Mouse (Mus musculus) ovary, postnatal 14 days (tissue): ENCODE measurements at regions not wholly inside any gene's neighbourhood (a gene's known extent, or its start where the extent isn't known, plus 50 kb on each side); places are given as distances from the start of the nearest gene placed in this dataset.
"Not testable (repeated sequence)": the region's sequence is repeated elsewhere in the genome, so short reads cannot be mapped to it uniquely, and the experiment has no call there.

Experiments used
- DNase-seq: peaks from one replicate; pipeline ENCODE4 v3.0.0; 2022; ENCODE audit warnings: low spot score

DNA sequence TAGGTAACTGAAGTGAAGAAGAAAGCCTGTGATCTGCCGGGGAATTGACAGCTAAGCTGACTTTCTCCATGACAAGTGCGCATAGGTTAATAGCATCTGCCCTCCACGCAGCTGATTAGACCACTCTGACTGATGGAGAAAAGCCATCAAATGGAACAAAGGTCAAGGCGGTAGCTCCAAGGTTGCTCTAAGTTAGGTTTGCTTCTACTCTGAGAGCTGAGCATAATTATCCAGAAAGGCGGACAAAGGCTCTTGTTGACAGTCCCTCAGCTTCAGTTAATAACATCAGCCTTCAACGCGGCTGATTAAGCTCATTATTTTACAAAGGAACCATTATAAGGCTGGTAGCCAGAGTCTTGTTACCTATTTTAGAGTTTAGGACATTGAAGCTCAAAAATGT is 54.0 kb upstream of the Enpep start:
- no peak for DNase-seq

- DNase-seq, result no peak
These were observed 58.0 kb upstream of the Enpep start for GRCm38 (mm10) chr3:129390506-129390905.

DNA sequence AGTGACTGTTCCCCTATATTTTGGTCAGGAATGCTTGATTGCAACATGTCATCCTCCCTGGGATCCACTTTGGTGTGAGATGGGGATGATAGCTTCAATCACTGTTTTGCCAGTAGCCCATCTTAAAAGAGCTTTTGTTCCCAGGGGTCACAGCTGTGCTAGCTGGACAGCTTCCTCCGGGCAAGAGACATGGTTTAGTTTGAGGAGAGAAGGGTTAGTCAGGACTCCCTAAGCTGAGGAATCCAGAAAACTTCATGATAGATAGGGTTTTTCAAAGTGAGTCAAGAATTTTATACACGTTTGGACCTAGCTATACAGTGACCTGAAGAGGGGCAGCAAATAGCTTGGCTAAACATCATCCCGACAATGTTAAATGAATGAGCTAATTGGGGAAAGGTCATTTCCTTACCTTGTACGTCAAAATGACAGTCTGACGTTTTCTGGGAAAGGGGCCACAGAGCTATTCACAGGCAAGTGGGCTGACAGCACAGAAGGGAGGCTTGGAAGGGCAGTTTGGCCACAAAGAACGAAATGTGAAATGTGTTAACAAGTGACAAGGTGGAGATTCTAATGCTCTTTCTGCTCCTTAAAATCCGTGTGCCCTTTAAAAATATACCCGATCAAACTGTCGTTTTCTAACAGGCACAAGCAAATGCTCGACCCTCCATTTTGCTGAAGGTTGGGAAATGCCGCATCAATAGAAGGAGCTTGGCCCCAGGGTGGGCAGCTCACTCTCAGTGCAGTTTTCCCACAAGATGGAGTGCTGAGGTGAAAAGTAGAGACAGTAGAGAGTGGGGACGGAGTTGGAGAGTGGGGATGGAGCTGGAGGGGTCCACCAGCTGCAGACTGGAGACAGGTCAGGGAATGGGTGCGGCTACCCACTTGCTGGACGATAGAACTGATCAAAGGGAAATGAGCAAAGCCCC is 59.6 kb upstream of the Enpep start:
- no peak for DNase-seq

DNA sequence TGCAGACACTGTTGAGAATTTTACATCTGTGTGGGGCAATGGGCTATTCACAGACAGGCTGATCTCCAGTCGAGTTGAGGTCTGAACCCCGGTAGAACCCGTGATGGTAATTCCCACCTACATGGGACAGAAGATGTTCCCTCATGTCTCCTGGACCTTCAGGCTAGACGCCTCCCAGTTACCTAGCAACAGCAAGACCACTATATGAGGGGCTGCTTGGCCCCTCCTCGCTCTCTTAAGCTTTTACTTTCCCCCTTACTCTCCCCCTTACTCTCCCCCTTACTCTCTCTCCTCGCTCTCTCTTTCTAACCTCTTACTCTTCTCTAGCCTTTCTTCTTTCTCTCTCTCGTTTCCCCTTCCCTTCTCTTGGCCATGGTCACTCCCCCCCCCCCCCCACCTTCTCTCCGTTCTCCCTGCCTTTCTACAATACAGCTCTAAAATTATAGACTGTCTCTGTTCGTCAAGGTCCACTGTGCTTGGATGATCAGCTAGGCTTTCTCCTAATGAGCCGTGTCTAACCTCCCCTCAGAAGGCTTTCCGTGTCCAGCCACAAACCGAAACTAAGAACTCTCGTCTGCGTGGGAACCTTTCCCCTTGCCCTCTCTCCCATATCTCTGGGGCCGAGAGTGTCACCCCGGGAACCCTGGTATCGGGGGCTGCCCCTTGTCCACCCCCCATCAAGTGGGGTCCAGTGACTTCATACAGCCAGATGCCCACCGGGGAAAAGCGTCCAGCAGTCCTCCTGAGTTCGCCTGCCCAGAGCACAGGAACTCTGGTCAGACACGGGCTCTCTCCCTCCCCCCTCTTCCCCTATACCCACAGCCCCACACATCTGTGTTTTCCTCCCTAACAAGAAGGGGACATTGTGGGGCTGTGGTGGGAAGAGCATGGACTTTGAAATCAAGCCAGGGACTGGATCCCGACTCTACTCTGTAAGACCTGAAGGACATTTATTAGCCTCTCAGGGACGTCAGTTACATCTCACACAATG is 60.6 kb upstream of the Enpep start:
- no peak for DNase-seq

DNA sequence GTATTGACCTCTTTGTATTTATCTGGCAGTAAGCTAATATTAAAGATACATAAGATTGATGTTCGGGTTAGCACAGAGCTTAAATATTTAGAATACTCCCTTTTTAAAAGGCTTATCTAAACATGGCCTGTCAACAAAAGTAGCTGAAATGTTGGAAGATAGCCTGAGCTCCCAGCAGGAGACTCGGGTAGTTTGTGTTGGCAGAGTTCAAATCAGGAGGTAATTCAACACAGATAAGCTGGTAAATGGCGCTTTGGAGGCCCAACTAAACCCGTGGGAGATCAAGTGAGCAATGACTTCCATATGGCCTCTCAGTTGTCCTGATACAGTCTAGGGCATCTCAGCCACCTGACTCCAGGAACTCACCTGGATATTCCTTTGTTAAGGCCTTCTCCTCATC is 65.0 kb upstream of the Enpep start:
- no peak for DNase-seq

DNA sequence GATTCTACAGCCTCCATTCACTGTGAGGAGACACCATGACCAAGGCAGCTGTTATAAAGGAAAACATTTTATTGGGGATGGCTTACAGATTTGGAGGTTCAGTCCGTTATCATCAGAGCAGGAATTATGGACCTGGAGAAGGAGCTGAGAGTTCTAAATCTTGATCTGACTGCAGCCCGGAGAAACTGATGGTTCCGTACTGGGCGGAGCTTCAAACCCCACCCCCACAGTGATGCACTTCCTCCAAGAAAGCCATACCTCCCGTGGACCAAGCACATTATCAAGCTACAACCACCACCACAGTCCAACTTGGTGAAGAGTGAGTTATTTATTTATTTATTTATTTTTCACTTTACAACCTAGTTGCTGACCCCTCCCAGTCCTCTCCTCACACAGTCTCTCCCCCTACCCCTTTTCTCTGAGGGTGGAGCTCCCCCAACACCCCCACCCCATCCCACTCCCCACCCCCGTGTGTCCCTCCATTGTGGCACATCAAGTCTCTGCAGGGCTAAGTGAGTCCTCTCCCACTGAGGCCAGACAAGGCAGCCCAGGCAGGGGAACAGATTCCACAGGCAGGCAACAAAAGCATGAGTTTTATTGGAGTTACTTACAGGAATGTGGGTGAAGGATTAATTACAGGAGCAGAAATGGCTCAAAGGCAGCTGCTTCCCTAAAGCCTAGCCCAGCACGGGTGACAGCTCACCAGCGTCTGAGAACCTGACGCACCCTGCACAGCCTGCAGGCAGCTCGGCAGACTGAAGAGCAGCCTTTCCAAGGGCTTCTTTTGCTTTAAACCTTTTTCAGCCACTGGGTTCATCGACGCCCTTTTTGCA is 67.8 kb upstream of the Enpep start:
- DNase-seq, result no peak

DNA sequence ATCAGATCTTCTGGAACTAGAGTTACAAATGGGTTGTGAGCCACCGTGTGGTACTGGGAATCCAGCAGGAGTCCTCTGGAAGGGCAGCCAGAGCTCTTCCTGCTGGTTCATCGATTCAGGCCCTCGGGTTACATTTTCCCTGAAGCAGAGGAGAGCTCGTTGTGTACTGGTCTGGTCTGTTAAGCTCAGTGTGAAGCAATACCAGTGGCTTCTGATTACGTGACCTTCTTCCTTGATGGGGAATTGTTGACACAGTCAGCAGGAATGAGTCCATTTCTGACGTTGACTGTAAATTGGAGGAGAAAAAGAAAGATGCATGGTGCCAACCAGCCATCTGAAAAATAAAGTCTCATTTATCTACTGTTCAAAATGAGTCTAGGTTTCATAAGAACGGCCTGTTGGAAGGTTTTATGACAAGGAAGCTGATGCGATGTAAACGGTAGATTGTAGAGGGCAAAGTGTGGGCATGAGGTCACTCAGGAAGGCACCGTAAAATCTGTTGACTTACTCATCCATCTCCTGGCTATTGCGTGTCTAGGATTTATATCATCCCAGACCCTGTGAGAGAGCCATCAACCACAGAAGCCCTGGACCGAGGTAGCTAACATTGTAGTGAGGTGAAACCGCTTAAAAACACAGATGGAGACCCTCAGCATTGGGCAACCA is 79.0 kb upstream of the Enpep start:
- DNase-seq, result no peak

GRCm38 (mm10) chr3:129412126-129412960 is 79.8 kb upstream of the Enpep start:
- no peak for DNase-seq

GRCm38 (mm10) chr3:129412961-129413246 is 80.4 kb upstream of the Enpep start:
- DNase-seq, result no peak

DNA sequence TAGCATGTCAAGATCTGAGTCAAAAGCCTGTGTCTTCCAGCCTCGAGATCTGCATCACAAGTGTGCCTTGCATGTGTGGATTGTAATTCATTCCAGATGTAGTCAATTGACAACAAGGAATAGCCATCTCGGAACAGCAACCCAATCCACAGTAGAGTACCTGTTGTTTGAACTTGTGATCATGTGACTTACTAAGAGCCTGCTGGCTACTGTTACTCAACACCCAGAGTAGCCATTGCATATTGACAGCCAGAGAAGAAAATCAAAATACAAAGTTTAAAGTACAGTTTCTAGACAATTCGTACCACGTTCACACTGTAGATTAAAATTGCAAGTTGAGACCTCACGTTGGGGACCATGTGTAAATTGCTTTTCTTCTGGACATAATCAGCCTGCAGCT is 83.1 kb upstream of the Enpep start:
- DNase-seq, result no peak

- DNase-seq, result no peak
These were observed 83.8 kb upstream of the Enpep start for GRCm38 (mm10) chr3:129416337-129416736.

DNA sequence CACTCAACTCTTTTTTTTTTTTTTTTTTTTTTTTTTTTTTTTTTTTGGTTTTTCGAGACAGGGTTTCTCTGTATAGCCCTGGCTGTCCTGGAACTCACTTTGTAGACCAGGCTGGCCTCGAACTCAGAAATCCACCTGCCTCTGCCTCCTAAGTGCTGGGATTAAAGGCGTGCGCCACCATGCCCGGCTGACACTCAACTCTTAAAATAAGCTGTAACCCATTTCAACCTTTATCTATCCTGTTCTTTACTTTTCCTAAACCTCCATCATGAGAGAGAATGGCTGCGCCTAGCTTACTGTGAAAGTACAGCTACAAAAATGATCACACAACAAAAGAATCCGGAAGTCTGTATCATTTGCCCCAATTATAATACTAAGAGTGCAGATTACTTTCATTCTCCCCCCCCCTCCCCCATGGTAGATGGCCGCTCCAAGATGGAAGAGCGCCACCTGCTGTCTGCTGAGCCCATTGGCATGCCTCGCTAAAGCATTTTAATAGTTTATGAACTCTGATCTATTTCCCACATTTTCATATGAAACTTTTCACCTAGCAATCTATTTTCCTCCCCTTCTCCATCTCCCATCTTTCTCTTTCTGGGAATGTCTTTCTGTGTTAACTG is 89.2 kb upstream of the Enpep start:
- DNase-seq, result not testable (repeated sequence)

DNA sequence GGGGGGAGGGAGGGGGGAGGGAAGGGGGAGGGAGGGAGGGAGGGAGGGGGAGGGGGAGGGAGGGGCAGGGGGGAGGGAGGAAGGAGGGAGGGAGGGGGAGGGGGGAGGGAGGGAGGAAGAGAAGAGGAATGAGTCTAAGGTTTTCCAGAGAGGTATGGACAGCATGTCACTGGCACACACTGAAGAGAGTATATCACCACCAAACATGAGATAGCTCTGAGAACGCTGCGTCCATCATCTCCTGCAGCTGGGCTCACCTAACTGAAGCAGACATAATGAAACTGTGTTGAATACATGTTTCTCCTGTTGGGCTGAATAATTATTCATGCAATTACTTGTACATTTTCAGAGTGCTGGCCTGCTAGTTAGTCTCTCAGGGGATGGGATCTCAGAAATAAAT is 96.2 kb upstream of the Enpep start:
- DNase-seq, result no peak

GRCm38 (mm10) chr3:129429161-129430111 is 96.9 kb upstream of the Enpep start:
- peak; percentile 10 for DNase-seq

DNA sequence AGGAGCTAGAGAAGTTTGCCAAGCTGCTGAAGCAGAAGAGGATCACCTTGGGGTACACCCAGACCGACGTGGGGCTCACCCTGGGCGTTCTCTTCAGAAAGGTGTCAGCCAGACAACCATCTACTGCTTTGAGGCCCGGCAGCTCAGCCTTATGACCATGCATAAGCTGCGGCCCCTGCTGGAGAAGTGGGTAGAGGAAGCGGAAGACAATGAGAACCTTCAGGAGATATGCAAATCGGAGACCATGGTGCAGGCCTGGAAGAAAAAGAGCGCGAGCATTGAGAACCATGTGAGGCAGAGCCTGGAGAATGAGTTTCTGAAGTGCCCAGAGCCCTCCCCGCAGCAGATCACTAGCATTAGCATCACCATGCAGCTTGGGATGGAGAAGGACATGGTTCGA is 98.1 kb upstream of the Elovl6 start:
- no peak for DNase-seq

DNA sequence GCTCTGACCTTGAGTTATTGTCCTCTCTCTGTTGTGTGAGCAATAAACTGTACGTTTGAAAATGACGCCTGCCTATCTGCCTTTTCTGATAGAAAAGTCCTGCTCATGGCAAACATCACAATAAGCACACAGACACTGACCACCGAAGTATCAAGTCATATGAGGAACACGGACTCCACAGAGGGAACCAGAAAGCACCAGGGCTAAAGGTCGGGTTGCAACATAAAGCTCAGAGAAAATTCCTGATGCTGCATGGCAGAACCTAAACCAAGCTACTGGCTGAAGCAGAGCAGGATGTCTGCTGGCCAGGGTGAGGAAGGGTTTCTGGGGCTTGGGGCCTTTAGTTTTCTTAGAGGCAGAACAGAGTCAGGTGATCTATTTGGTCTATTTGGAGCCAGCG is 94.5 kb upstream of the Elovl6 start:
- DNase-seq, result no peak

GRCm38 (mm10) chr3:129442756-129443155 is 89.4 kb upstream of the Elovl6 start:
- DNase-seq, result no peak

GRCm38 (mm10) chr3:129444221-129444620 is 87.9 kb upstream of the Elovl6 start:
- no peak for DNase-seq

DNA sequence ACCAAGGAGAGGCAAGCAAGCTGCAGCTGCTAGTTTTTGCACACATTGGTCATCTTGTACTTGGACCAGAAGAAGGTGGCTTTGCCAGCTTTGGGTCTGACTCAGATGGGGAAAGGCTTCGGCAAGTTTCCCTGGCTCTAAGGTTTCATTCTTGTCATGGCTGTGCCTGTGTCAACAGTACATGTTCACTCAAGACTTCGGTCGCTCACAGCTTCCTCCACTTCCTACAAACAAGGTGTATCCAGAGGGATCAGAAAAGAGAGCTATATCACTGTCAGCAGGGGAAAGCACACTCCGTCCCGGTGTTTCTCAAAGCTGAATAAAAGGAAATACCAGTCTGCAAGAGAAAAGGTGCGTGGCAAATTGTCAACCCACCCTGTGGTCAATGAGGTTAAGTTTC is 86.2 kb upstream of the Elovl6 start:
- DNase-seq, result no peak
